Mouse (Mus musculus): ENCODE measurements around the gene Vps13c. TPM values are rescaled to one million over a fixed set of nuclear protein-coding genes. Genes with fewer than 3 reads are reported as not detected.

Vps13c gene
- polyA plus RNA-seq, 1 experiment from 2014 or later = 3.9 TPM

- WGBS = 69% methylated on average over 5 of the region's 5 CpGs
Measured at GRCm38 (mm10) chr9:68033771-68034170, 193.6 kb downstream of the Vps13c start.

More at GRCm38 (mm10) chr9:68033771-68034170, 193.6 kb downstream of the Vps13c start:
- Histone ChIP-seq H3K4me2 (replicated peaks) (no peak overlapping the region), H3K27ac (replicated peaks) (no peak overlapping the region), H3K9me3 (replicated peaks) (no peaks in the 10 kb centered on the region), H3K4me1 (no peaks in the 10 kb centered on the region), H3K27me3 (no peaks in the 10 kb centered on the region), H3K9ac (no peak overlapping the region), H3K36me3 (no peaks in the 10 kb centered on the region), H3K4me3 (replicated peaks) (no peak overlapping the region)
- ATAC-seq (ENCODE audit: insufficient number of reproducible peaks, low FRiP score, low TSS enrichment, low read depth) = no peak

Other genes with a start within 250 kb of the Vps13c start
- gene C2cd4b, start 81.0 kb upstream of the Vps13c start, polyA plus RNA-seq (2015; fragmentation: Nextera tagmentation; extraction: Ambion mirVana) = 0.45 and 0.64 TPM in 2 replicates
- 0.49 and 0.89 TPM in 2 replicates for gene C2cd4a, start 8.1 kb upstream of the Vps13c start, polyA plus RNA-seq (2015; fragmentation: Nextera tagmentation; extraction: Ambion mirVana)